Mouse (Mus musculus): ENCODE results near the gene Ctnnbip1. TPM values are rescaled to one million over a fixed set of nuclear protein-coding genes. Genes with fewer than 3 reads are reported as not detected.

The Ctnnbip1 gene
- total and polyA plus RNA-seq, 3 experiments, result 25.0 to 27.3 (median 25.5) TPM

- intact Hi-C loops (cut with DNase I), result no loop called here
- H3K27ac ChIP-seq, result no peak overlapping the region
- H3K9ac ChIP-seq (ENCODE audit: low read depth, low read length), result no peak overlapping the region
- DNase-seq, result no peak
- WGBS, result 73% methylated on average over 1 of the region's 1 CpGs
- no peaks in the 10 kb centered on the region for H3K36me3 ChIP-seq (ENCODE audit: control insufficient read depth, insufficient read depth, low read length)
- H3K4me1 ChIP-seq (ENCODE audit: control insufficient read depth, insufficient read depth, low read length), result peaks cover 11% of the 10 kb centered on the region
- no peak overlapping the region for H3K4me3 ChIP-seq
- peaks cover 6% of the 10 kb centered on the region for H3K79me2 ChIP-seq (replicated peaks; ENCODE audit: control insufficient read depth, insufficient read depth, low read length)
- TF ChIP-seq EP300 (IDR thresholded peaks at IDR 0.05; ENCODE audit: insufficient read depth, low read depth, low read length) (no peak), CTCF (IDR thresholded peaks at IDR 0.05) (no peak), POLR2A (IDR thresholded peaks at IDR 0.05; ENCODE audit: insufficient read depth, low read depth, low read length) (no peak)
- no peaks in the 10 kb centered on the region for H3K27me3 ChIP-seq (ENCODE audit: control insufficient read depth, insufficient read depth, low read length)
Measured at GRCm38 (mm10) chr4:149603860-149604259, 85.8 kb downstream of the Ctnnbip1 start.

DNA sequence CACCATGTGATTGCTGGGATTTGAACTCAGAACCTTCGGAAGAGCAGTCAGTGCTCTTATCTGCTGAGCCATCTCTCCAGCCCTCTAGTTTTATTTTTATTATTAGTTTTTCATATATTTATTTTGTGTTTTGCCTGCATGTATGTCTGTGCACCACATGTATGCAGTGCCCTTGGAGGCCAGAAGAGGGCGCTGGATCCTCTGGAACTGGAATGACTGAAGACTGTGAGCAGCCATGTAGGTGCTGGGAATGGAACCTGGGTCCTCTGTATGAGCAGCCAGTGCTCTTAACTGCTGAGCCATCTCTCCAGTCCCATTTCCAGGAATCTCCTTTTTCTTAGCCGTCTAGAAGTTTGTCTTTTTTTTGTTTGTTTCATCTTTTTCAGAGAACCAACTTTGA lies 86.5 kb downstream of the Ctnnbip1 start:
- intact Hi-C loops (cut with DNase I), result no loop called here
- Histone ChIP-seq H3K79me2 (replicated peaks; ENCODE audit: control insufficient read depth, insufficient read depth, low read length) (peaks cover 6% of the 10 kb centered on the region), H3K4me1 (ENCODE audit: control insufficient read depth, insufficient read depth, low read length) (peaks cover 11% of the 10 kb centered on the region), H3K4me3 (no peak overlapping the region), H3K9ac (ENCODE audit: low read depth, low read length) (no peak overlapping the region), H3K36me3 (ENCODE audit: control insufficient read depth, insufficient read depth, low read length) (no peaks in the 10 kb centered on the region), H3K27ac (no peak overlapping the region), H3K27me3 (ENCODE audit: control insufficient read depth, insufficient read depth, low read length) (no peaks in the 10 kb centered on the region)
- no peak for TF ChIP-seq EP300 (IDR thresholded peaks at IDR 0.05; ENCODE audit: insufficient read depth, low read depth, low read length)
- TF ChIP-seq CTCF (IDR thresholded peaks at IDR 0.05), result peak; percentile 53
- WGBS, result 80% methylated on average over 3 of the region's 3 CpGs
- no peak for DNase-seq

DNA sequence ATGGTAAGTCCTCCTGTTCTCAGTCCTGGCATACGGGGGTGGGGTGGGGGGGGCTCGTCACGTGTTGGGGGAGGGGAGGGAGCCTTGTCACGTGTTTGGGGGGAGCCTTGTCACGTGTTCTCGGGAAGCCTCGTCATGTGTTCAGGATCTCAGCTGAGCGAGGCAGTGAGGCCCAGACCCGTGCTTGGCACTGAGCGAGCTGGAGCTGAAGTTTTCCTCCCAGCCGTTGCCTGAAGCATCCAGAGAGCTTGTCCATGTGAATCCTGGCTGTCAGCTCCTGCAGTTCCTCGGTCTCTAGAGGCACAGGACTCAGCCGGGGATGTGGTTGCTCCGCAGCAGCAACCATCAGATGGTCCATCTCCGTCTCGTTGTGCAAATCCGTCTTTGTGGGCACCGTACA lies 88.0 kb downstream of the Ctnnbip1 start:
- Histone ChIP-seq H3K4me3 (no peak overlapping the region), H3K79me2 (replicated peaks; ENCODE audit: control insufficient read depth, insufficient read depth, low read length) (peaks cover 6% of the 10 kb centered on the region), H3K27me3 (ENCODE audit: control insufficient read depth, insufficient read depth, low read length) (no peaks in the 10 kb centered on the region), H3K9ac (ENCODE audit: low read depth, low read length) (no peak overlapping the region), H3K27ac (no peak overlapping the region), H3K4me1 (ENCODE audit: control insufficient read depth, insufficient read depth, low read length) (peaks cover 8% of the 10 kb centered on the region), H3K36me3 (ENCODE audit: control insufficient read depth, insufficient read depth, low read length) (no peaks in the 10 kb centered on the region)
- no peak for DNase-seq
- no peak for TF ChIP-seq EP300 (IDR thresholded peaks at IDR 0.05; ENCODE audit: insufficient read depth, low read depth, low read length)
- TF ChIP-seq POLR2A (IDR thresholded peaks at IDR 0.05; ENCODE audit: insufficient read depth, low read depth, low read length), result no peak
- TF ChIP-seq CTCF (IDR thresholded peaks at IDR 0.05), result no peak
- 80% methylated on average over 18 of the region's 18 CpGs for WGBS
- intact Hi-C loops (cut with DNase I), result no loop called here

- WGBS, result 45% methylated on average over 15 of the region's 15 CpGs
- H3K79me2 ChIP-seq (replicated peaks; ENCODE audit: control insufficient read depth, insufficient read depth, low read length), result peaks cover 6% of the 10 kb centered on the region
- no peak overlapping the region for H3K9ac ChIP-seq (ENCODE audit: low read depth, low read length)
- H3K27ac ChIP-seq, result peak overlapping the region; percentile 1; the same call in 1 of the 2 replicates
- H3K27me3 ChIP-seq (ENCODE audit: control insufficient read depth, insufficient read depth, low read length), result no peaks in the 10 kb centered on the region
- no peak for DNase-seq
- intact Hi-C loops (cut with DNase I), result no loop called here
- no peak overlapping the region for H3K4me3 ChIP-seq
- no peaks in the 10 kb centered on the region for H3K36me3 ChIP-seq (ENCODE audit: control insufficient read depth, insufficient read depth, low read length)
- no peak for TF ChIP-seq EP300 (IDR thresholded peaks at IDR 0.05; ENCODE audit: insufficient read depth, low read depth, low read length)
- no peak for TF ChIP-seq POLR2A (IDR thresholded peaks at IDR 0.05; ENCODE audit: insufficient read depth, low read depth, low read length)
- TF ChIP-seq CTCF (IDR thresholded peaks at IDR 0.05), result no peak
- H3K4me1 ChIP-seq (ENCODE audit: control insufficient read depth, insufficient read depth, low read length), result peaks cover 6% of the 10 kb centered on the region
Measured at GRCm38 (mm10) chr4:149606766-149607358, 88.8 kb downstream of the Ctnnbip1 start.

GRCm38 (mm10) chr4:149607591-149608308 lies 89.7 kb downstream of the Ctnnbip1 start:
- 59% methylated on average over 20 of the region's 20 CpGs for WGBS
- Histone ChIP-seq H3K36me3 (ENCODE audit: control insufficient read depth, insufficient read depth, low read length) (no peaks in the 10 kb centered on the region), H3K79me2 (replicated peaks; ENCODE audit: control insufficient read depth, insufficient read depth, low read length) (peaks cover 4% of the 10 kb centered on the region; the same call in 1 of the 2 replicates), H3K27me3 (ENCODE audit: control insufficient read depth, insufficient read depth, low read length) (no peaks in the 10 kb centered on the region), H3K4me3 (no peak overlapping the region), H3K4me1 (ENCODE audit: control insufficient read depth, insufficient read depth, low read length) (peaks cover 6% of the 10 kb centered on the region), H3K27ac (no peak overlapping the region), H3K9ac (ENCODE audit: low read depth, low read length) (no peak overlapping the region)
- intact Hi-C loops (cut with DNase I), result no loop called here
- no peak for DNase-seq
- TF ChIP-seq EP300 (IDR thresholded peaks at IDR 0.05; ENCODE audit: insufficient read depth, low read depth, low read length) (no peak), POLR2A (IDR thresholded peaks at IDR 0.05; ENCODE audit: insufficient read depth, low read depth, low read length) (no peak), CTCF (IDR thresholded peaks at IDR 0.05) (no peak)

- H3K9ac ChIP-seq (ENCODE audit: low read depth, low read length), result no peak overlapping the region
- TF ChIP-seq CTCF (IDR thresholded peaks at IDR 0.05) (no peak), POLR2A (IDR thresholded peaks at IDR 0.05; ENCODE audit: insufficient read depth, low read depth, low read length) (no peak), EP300 (IDR thresholded peaks at IDR 0.05; ENCODE audit: insufficient read depth, low read depth, low read length) (no peak)
- H3K79me2 ChIP-seq (replicated peaks; ENCODE audit: control insufficient read depth, insufficient read depth, low read length), result 0 out of 2 replicates have a peak, but pooled peaks cover 1% of the 10 kb centered on the region
- no peak overlapping the region for H3K4me3 ChIP-seq
- no peaks in the 10 kb centered on the region for H3K27me3 ChIP-seq (ENCODE audit: control insufficient read depth, insufficient read depth, low read length)
- intact Hi-C loops (cut with DNase I), result no loop called here
- H3K4me1 ChIP-seq (ENCODE audit: control insufficient read depth, insufficient read depth, low read length), result peaks cover 6% of the 10 kb centered on the region
- H3K36me3 ChIP-seq (ENCODE audit: control insufficient read depth, insufficient read depth, low read length), result no peaks in the 10 kb centered on the region
- 95% methylated on average over 6 of the region's 6 CpGs for WGBS
- no peak overlapping the region for H3K27ac ChIP-seq
- DNase-seq, result no peak
Measured at GRCm38 (mm10) chr4:149608309-149608638, 90.2 kb downstream of the Ctnnbip1 start.

Data from heart, adult 2 months (tissue).